Mouse (Mus musculus) bone marrow, adult 2 months (tissue): ENCODE measurements around the gene Ms4a10. TPM values are rescaled to one million over a fixed set of nuclear protein-coding genes. Genes with fewer than 3 reads are reported as not detected.

Source experiments
- H3K27ac ChIP-seq: fragments of 200-500 bp; 2 replicates; pipeline ENCODE4 v1.5.1; 2012; ENCODE audit warnings: low read depth, mild to moderate bottlenecking, control low read depth, inconsistent platforms, low read length; ENCODE audit not compliant: control insufficient read depth, poor library complexity, insufficient read depth
- H3K4me1 ChIP-seq: fragments of 200-500 bp; 2 replicates; pipeline ENCODE4 v1.6.1; 2011; ENCODE audit warnings: low read length; ENCODE audit not compliant: control insufficient read depth, insufficient read depth
- H3K4me3 ChIP-seq: fragments of 200-500 bp; replicated peaks from 2 replicates; pipeline ENCODE3; 2011; ENCODE audit warnings: mild to moderate bottlenecking, low read depth, low read length, control low read depth; ENCODE audit not compliant: control insufficient read depth
- CTCF ChIP-seq: fragments of 200-500 bp; IDR thresholded peaks from 2 replicates; pipeline ENCODE4 v1.5.1; 2011; ENCODE audit warnings: low read length, control low read depth; ENCODE audit not compliant: control insufficient read depth, insufficient read depth
- POLR2A ChIP-seq: fragments of 200-500 bp; IDR thresholded peaks from 2 replicates; pipeline ENCODE4 v1.6.1; 2011; ENCODE audit warnings: low read depth, mild to moderate bottlenecking, control low read depth, low read length, borderline replicate concordance; ENCODE audit not compliant: control insufficient read depth
- WGBS: fragments of 180-500 bp; shearing (Covaris S2); methylation state at CpG from one replicate; pipeline ENCODE4 v1.1.7; 2018; 5-methylcytosine and 5-hydroxymethylcytosine counted together
- polyA plus RNA-seq: library from polyadenylated mRNA; stranded (reverse); fragments of >200 nt; gene quantifications from 2 replicates; pipeline ENCODE4 v1.2.4, GENCODE M21; 2011; ENCODE audit warnings: low replicate concordance; ENCODE audit not compliant: missing spikeins, insufficient read depth, insufficient read length

The Ms4a10 gene
- polyA plus RNA-seq, result not detected in 2 replicates

DNA sequence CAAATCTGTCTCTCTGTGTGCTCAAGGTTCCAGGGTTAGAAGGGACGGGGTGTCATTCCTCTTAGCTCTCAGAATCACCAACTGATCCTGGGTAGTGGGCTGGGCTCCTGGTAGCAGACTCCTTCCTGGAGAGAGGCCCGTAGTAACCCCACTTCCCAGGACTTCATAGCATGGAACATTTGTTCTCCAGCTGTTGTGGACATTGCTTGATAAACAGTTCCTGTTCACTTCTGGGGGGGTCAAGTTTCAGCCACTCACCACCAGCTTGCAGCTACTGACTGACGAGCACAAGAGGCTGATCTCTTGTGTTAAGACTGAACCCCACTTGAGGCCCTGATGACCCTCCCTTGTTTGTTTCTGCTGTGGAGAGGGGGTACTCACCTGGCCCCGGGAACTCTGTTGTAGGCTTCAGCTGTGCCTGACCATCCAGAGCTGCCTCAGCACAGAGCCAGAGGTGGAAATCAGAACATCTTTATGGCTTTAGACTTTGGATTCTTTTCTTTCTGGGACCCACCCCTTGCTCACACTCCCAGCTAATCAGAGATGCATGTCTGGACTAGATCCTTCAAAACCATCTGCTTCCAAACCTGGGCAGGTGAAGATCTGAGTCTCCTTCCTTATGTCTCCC, at the start of gene Ms4a10:
Gene Ms4a10, minus strand, starts transcription at position 433 of the 628 bp plus-strand sequence.
- H3K27ac ChIP-seq, result no peak within 1 kb of the TSS
- no peaks in the 10 kb centered on the region for H3K4me1 ChIP-seq
- WGBS, result 70% methylated on average over 4 of the region's 4 CpGs
- no peak within 1 kb of the TSS for H3K4me3 ChIP-seq
- TF ChIP-seq CTCF (no peak), POLR2A (no peak)

DNA sequence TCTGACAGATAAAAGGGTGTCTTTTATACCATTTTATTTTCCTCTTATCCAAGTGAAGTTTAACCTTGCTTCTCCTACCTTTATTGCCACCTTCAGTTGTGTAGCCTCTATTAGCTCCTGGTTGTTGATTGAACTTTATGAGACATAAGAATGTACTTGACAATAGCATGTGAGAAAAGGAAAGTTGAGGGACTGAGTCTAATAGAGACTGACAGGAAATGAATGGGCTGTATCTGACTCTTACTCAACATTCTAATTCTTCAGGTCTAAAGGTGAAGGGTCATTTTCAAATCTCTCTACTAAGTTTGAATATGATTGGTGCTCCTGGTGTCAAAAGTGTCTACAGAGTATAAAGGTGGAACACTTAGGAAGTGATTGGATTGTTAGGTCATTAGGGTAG, 47.9 kb upstream of the Ms4a10 start:
- TF ChIP-seq CTCF, result no peak
- TF ChIP-seq POLR2A, result no peak
- Histone ChIP-seq H3K27ac (no peak overlapping the region), H3K4me1 (no peaks in the 10 kb centered on the region), H3K4me3 (no peak overlapping the region)

DNA sequence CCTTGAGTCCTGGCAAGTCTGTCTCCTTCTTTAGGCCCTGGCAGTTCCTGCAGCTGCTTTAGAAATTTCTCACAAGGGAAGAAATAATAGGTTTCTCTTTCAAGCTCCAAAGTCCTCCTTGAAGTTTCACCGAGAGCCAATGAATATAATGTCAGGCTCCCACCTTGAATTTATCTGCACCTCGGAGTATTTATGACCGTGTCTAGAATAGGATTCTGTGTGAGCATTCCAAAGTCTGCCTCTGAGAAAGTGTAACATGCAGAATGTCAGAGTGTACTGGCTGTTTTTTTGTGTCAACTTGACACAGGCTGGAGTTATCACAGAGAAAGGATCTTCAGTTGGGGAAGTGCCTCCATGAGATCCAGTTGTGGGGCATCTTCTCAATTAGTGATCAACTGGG, 43.4 kb upstream of the Ms4a10 start, which contains the start of gene Ms4a18:
Gene Ms4a18, minus strand, starts transcription at position 141 of the 400 bp plus-strand sequence.
- H3K27ac ChIP-seq, result no peak within 1 kb of the TSS
- no peak within 1 kb of the TSS for H3K4me3 ChIP-seq
- TF ChIP-seq POLR2A (no peak), CTCF (no peak)
- WGBS, result 81% methylated on average over 3 of the region's 3 CpGs
- no peaks in the 10 kb centered on the region for H3K4me1 ChIP-seq

DNA sequence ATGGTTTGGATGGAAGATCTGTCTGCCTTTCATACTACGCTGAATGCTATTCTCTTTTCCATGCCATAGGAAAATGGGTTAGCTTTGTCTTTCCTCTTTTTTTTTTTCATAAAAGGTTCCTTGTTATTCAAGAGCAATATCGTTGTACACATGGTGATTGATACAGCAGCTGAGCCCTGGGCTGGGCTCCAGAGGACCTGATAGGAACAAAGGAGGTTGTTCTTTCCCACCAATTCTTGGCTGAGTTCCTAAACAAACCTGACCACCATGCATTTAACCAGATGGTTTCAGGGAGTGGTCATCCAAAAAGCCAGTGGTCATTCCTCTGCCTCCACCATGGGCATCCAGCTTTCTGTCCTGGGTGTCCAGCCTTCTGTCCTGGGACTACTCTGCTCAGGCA, 42.8 kb upstream of the Ms4a10 start:
- H3K4me3 ChIP-seq, result no peak overlapping the region
- TF ChIP-seq CTCF (no peak), POLR2A (no peak)
- H3K27ac ChIP-seq, result no peak overlapping the region
- no peaks in the 10 kb centered on the region for H3K4me1 ChIP-seq
- WGBS, result 84% methylated on average over 2 of the region's 2 CpGs

DNA sequence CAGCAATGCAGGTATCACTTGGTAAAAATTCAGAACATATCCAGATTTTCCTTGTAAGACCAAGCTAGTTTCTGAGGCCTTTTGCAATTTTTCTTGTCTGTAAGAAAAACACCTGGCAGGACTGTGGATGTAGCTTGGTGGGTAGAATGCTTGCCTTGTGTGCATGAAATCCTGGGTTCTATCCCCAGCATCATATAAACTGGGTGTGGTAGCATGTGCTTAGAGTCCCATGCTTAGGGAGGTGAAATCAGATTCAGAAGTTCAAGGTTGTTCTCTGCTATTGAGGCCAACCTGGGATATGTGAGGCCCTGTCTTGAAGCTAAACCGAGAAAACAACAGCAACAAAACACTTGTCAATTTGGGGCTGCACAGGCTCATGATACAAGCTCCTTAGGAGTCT, 41.5 kb upstream of the Ms4a10 start:
- Histone ChIP-seq H3K27ac (no peak overlapping the region), H3K4me1 (no peaks in the 10 kb centered on the region), H3K4me3 (no peak overlapping the region)
- WGBS, result 89% methylated on average over 1 of the region's 1 CpGs
- TF ChIP-seq CTCF, result no peak
- TF ChIP-seq POLR2A, result no peak

DNA sequence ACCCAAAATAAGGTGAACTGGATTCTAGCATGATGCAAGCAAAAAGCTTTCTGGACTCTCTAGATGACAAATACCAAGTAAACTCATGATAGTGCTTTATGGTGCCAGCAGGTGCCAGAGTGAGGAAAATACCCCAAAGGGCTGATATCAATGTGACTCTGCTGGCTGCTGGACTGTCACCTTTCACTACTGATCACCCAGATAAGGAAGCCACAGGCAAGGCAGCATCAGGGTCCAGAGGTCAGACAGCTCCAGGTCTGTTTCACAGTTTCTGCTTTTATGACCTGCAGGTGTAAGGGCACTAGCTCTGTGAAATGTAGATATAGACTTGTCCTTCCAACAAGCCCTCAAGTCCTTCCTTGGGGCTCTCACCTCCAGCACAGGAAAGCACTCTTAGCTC, 41.0 kb upstream of the Ms4a10 start:
- no peak overlapping the region for H3K4me3 ChIP-seq
- H3K27ac ChIP-seq, result no peak overlapping the region
- no peak for TF ChIP-seq POLR2A
- TF ChIP-seq CTCF, result no peak
- no peaks in the 10 kb centered on the region for H3K4me1 ChIP-seq

DNA sequence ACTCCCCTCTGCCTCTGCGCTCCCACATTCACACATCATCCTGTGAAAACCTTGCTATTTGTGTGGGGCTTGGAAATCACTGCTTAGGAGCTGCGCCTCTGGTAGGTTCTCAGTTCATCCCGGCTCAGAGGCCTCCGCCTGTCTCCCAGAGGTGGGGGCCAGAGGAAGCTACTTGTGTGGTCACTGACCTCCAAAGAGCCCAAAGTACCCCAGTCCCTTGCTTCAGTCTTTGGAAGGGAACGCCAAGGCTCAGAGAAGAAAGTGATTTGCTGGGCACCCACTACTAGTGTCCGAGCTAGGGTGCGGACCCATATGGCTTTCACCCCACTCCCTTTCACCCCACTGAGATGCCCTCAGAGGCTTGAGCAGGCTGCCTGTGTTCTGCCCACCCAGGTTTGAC, 18.7 kb upstream of the Ms4a10 start, which contains the start of gene Ms4a15:
Gene Ms4a15, minus strand, starts transcription at position 101 of the 400 bp plus-strand sequence.
- H3K4me1 ChIP-seq, result no peaks in the 10 kb centered on the region
- no peak within 1 kb of the TSS for H3K27ac ChIP-seq
- no peak within 1 kb of the TSS for H3K4me3 ChIP-seq
- 88% methylated on average over 7 of the region's 7 CpGs for WGBS
- no peak for TF ChIP-seq CTCF
- no peak for TF ChIP-seq POLR2A

DNA sequence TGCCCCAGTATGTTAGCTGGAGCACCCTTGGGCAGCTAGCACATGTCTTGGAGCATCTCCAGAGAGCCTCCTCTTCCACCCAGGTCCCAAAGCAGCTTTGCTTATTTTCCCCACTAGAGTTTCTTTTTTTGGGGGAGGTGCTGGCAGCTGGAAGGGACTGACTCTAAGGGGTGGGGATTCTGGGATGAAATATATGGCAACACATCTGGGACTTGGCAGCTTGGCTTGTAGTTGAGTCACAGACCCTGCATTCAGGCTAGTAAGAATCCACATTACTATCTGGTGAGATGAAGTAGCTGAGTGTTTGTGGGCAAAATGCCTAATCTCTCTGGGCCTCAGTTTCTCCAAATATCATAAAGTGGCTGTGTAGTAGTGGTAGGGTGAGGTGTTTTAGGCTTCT, 17.4 kb upstream of the Ms4a10 start:
- TF ChIP-seq POLR2A (no peak), CTCF (no peak)
- no peaks in the 10 kb centered on the region for H3K4me1 ChIP-seq
- no peak overlapping the region for H3K27ac ChIP-seq
- H3K4me3 ChIP-seq, result no peak overlapping the region

DNA sequence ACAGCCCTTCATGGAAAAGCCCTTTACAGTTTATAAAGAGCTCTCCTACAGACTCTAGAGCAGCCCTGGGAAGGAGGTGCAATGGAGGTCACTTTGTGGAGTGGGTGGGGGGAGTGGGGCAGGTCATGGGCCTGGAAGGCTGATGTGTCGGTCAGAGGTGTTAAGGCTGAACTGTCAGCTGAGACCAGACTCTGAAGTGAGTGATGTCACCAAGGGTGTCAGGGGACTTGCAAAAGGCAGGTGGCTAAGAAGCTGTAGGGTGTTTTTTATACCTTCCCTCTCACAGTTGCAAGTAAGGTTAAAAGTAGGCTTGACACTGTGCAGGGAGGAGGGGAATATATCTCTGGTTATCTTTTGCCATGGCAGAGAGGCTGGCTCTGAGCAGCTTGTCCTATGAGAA, 16.3 kb upstream of the Ms4a10 start:
- Histone ChIP-seq H3K4me3 (no peak overlapping the region), H3K27ac (no peak overlapping the region), H3K4me1 (no peaks in the 10 kb centered on the region)
- TF ChIP-seq CTCF, result no peak
- WGBS, result 85% methylated on average over 1 of the region's 1 CpGs
